Mouse (Mus musculus) heart, adult 2 months (tissue): ENCODE results near the gene Zfp664. TPM values are rescaled to one million over a fixed set of nuclear protein-coding genes. Genes with fewer than 3 reads are reported as not detected.
A peak's percentile ranks its signal among the peaks of the same experiment; 100 is the strongest.

Source experiments
- DNase-seq, 2 experiments: peaks; one replicate each; pipeline ENCODE4 v3.0.0; 2021
- H3K27ac ChIP-seq: fragments of 200-600 bp; 2 replicates; pipeline ENCODE4 v1.8.1; 2022
- H3K27me3 ChIP-seq: fragments of 200-500 bp; 2 replicates; pipeline ENCODE4 v1.6.1; 2012; ENCODE audit warnings: mild to moderate bottlenecking, low read length, inconsistent platforms, mixed read lengths; ENCODE audit not compliant: control insufficient read depth, insufficient read depth
- H3K36me3 ChIP-seq: fragments of 200-500 bp; 2 replicates; pipeline ENCODE4 v1.6.1; 2012; ENCODE audit warnings: low read length, inconsistent platforms; ENCODE audit not compliant: control insufficient read depth, insufficient read depth
- H3K4me1 ChIP-seq: fragments of 200-500 bp; 2 replicates; pipeline ENCODE4 v1.6.1; 2011; ENCODE audit warnings: low read length; ENCODE audit not compliant: control insufficient read depth, insufficient read depth
- H3K4me3 ChIP-seq: fragments of 200-600 bp; 2 replicates; pipeline ENCODE4 v1.8.1; 2022
- H3K79me2 ChIP-seq: fragments of 200-500 bp; replicated peaks from 2 replicates; pipeline ENCODE4 v1.6.1; 2012; ENCODE audit warnings: mild to moderate bottlenecking, inconsistent platforms, low read length, moderate library complexity, mixed read lengths; ENCODE audit not compliant: control insufficient read depth, insufficient read depth
- H3K9ac ChIP-seq: fragments of 200-500 bp; 2 replicates; pipeline ENCODE4 v1.6.1; 2012; ENCODE audit warnings: low read depth, mild to moderate bottlenecking, control low read depth, inconsistent platforms, low read length, mixed read lengths
- CTCF ChIP-seq: fragments of 200-600 bp; IDR thresholded peaks from 2 replicates; pipeline ENCODE4 v1.8.1; 2022; ENCODE audit warnings: antibody characterized with exemption, mild to moderate bottlenecking, moderate library complexity
- EP300 ChIP-seq: fragments of 200-500 bp; IDR thresholded peaks from 2 replicates; pipeline ENCODE4 v1.6.1; 2011; ENCODE audit warnings: low read depth, low read length, control low read depth; ENCODE audit not compliant: insufficient read depth
- POLR2A ChIP-seq: fragments of 200-500 bp; IDR thresholded peaks from 2 replicates; pipeline ENCODE4 v1.6.1; 2011; ENCODE audit warnings: mild to moderate bottlenecking, low read depth, low read length, control low read depth; ENCODE audit not compliant: insufficient read depth
- WGBS: fragments of 180-500 bp; shearing (Covaris S2); methylation state at CpG from one replicate; pipeline ENCODE4 v1.1.7; 2018; 5-methylcytosine and 5-hydroxymethylcytosine counted together
- intact Hi-C: fragments of 180-260 bp; cut with DNase I; formaldehyde crosslinking; loops from one replicate; pipeline ENCODE4 v1.15.1; 2025
- polyA plus RNA-seq: library from polyadenylated mRNA; depleted of rRNA; stranded (reverse); fragments of >200 nt; gene quantifications from 2 replicates; pipeline ENCODE4 v1.2.3, GENCODE M21; 2012; rRNA removed
- total RNA-seq, 2 experiments: library from RNA; stranded (reverse); gene quantifications; 2 replicates each; pipeline ENCODE4 v1.2.3; 2021

The Zfp664 gene
- total and polyA plus RNA-seq, 3 experiments: 12.6 to 38.6 (median 37.4) TPM

DNA sequence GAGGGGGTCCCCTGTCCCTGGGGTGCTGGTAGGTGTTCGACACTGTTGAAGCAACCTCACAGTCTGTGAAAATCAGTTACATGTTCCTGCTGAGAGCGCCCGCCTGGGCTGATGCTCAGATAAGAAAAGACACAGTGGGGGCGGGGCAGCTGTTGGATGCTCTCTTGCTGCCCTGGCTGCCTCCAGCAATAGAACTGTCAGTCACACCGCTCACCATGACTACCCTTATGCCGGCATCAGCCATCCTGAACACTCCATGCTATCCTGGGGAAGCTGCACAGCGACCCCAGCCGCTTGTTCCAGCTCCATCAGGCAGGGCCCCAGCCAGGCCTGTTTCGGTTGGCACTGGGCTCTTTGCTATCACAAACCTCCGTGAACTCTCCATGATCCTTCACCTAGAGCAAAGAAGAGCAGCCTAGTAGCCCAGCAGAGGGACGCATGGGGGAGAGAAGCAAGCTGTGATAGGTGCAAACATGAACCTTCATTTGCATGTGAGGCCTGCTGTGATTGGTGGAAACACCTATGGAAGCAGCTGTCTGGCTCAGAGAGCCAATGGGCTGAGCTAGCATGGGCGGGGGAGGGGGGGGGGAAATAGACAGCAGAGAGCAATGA, 80.8 kb downstream of the Zfp664 start:
- Histone ChIP-seq H3K4me3 (no peak overlapping the region), H3K27ac (no peak overlapping the region), H3K4me1 (no peaks in the 10 kb centered on the region; the same call in 1 of the 2 replicates), H3K9ac (no peak overlapping the region), H3K79me2 (no peaks in the 10 kb centered on the region), H3K27me3 (no peaks in the 10 kb centered on the region), H3K36me3 (no peaks in the 10 kb centered on the region)
- 92% methylated on average over 12 of the region's 12 CpGs for WGBS
- DNase-seq: no peak
- no peak for TF ChIP-seq EP300
- TF ChIP-seq CTCF: no peak
- no peak for TF ChIP-seq POLR2A
- intact Hi-C loops: no loop called here

DNA sequence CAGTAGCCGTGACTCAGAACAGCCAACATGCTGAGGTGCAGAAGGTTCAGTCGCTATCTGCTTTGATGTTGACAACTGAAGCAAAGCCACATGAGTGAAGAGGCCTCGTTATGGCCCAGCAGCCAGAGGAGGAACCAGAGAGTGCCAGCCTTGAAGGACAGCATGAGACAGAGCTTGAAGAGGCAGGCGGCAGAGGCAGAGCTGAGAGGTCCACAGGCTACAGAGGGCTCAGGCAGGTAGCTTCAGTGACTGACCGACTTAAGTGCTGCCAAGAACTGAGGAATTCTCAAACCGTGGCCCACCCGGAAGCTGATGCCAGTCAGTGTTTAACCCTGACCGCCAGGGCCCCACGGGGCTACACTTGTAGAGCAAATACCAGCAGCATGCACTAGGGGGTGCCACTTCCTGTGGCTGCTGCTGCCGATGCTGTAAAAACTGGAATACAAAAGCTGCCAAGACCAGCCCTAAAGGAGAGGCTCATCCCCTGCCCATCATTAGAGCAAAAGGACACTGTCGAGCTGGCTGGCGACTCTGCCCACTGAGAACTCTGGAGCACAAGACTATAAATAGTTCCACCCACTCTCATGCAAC, 81.4 kb downstream of the Zfp664 start:
- no peaks in the 10 kb centered on the region for H3K27me3 ChIP-seq
- no peaks in the 10 kb centered on the region for H3K36me3 ChIP-seq
- H3K9ac ChIP-seq: no peak overlapping the region
- intact Hi-C loops: loop anchor here (1.0 to 2.0 kb wide), 2 partner anchors 70 to 163 kb away; no protein-coding TSS in a partner anchor
- peak; percentile 56 to 77 for DNase-seq
- H3K79me2 ChIP-seq: no peaks in the 10 kb centered on the region
- no peak overlapping the region for H3K4me3 ChIP-seq
- TF ChIP-seq EP300 (peak; percentile 67; the same call in 1 of the 2 replicates), POLR2A (no peak), CTCF (peak; percentile 96)
- 39% methylated on average over 12 of the region's 12 CpGs for WGBS
- H3K27ac ChIP-seq: no peak overlapping the region
- H3K4me1 ChIP-seq: no peaks in the 10 kb centered on the region; the same call in 1 of the 2 replicates

DNA sequence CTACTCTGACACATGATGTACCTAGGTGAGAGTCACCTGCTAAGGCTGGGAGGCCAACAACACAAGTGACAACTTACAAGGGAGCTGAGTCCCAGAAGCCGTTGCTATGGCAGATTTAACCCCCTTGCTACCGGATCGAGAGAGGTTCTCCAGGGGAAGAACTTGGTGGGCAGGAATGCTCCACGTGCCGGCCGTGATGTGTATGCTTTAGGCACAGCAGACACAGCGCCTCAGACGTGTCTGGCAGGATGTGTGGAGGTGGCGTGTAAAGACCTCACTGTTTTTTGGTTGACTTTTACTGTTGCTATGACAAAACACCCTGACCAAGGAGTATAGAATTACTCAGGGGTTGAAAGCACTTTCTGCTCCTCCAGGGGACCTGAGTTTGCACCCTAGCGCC, 81.9 kb downstream of the Zfp664 start:
- no peaks in the 10 kb centered on the region; the same call in 1 of the 2 replicates for H3K4me1 ChIP-seq
- no peak overlapping the region for H3K4me3 ChIP-seq
- no peaks in the 10 kb centered on the region for H3K27me3 ChIP-seq
- H3K27ac ChIP-seq: no peak overlapping the region
- H3K36me3 ChIP-seq: no peaks in the 10 kb centered on the region
- TF ChIP-seq EP300 (no peak; the same call in 1 of the 2 replicates), POLR2A (no peak), CTCF (no peak)
- H3K9ac ChIP-seq: no peak overlapping the region
- no peak for DNase-seq
- intact Hi-C loops: loop anchor here (1.0 to 2.0 kb wide), 2 partner anchors 70 to 162 kb away; no protein-coding TSS in a partner anchor
- no peaks in the 10 kb centered on the region for H3K79me2 ChIP-seq
- WGBS: 74% methylated on average over 10 of the region's 10 CpGs

DNA sequence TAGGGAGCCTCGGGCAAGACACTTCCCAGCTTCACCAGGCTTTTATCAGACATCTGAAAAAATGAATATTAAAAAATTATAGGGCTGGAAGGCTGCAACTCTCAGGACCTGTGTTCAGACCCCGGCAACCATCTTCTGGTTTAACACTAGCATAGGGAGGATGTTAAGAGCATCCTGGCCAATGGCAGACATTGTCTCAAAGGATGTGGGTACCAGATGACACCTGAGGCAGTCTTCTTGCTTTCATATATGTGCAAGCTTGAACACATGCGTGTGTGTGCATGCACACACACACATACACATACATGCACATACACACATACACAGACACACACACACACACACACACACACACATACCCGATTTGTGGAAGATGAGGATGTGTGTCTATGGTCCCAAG, 82.6 kb downstream of the Zfp664 start:
- TF ChIP-seq POLR2A: no peak
- TF ChIP-seq CTCF: no peak
- no peak for TF ChIP-seq EP300
- Histone ChIP-seq H3K4me3 (no peak overlapping the region), H3K27ac (no peak overlapping the region), H3K4me1 (no peaks in the 10 kb centered on the region; the same call in 1 of the 2 replicates), H3K79me2 (no peaks in the 10 kb centered on the region), H3K9ac (no peak overlapping the region), H3K27me3 (no peaks in the 10 kb centered on the region), H3K36me3 (no peaks in the 10 kb centered on the region)
- intact Hi-C loops: loop anchor here (2.0 kb wide), 1 partner anchor 162 kb away; no protein-coding TSS in a partner anchor
- 87% methylated on average over 4 of the region's 4 CpGs for WGBS
- no peak for DNase-seq

DNA sequence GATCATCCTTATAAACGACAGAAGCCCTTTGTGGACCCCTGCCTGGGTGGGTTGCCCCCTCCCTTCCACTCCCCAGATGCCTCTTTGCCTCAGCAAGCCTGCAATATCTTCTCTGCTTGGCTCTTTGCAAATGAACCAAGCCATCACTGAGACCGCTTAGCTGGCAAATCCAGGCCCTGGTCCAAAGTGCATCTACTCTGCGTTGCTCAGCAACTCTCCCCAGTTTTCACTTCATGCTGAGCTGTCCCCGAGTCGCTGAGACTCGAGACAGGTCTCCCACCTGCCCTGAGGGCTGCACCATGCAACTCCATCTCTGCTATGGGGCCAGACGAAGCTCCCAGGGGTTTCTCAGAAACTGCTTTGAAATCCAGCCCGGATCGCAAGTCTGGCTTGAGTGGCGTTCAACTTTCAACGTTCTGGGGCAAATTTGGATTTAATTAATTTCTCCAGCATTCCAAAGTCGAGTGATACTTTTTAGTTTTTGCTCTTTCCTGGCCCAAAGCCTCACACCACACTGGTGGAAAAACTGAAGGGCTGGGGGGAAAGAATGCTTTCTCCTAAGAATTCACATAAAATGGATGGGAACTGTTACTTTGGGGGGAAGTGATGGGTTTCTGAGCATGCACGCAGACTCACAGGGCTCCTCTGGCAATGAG, 88.3 kb downstream of the Zfp664 start:
- no peaks in the 10 kb centered on the region for H3K27me3 ChIP-seq
- no peak overlapping the region for H3K27ac ChIP-seq
- no peak overlapping the region for H3K4me3 ChIP-seq
- no peaks in the 10 kb centered on the region for H3K36me3 ChIP-seq
- no peak overlapping the region for H3K9ac ChIP-seq
- no peak for DNase-seq
- H3K4me1 ChIP-seq: peaks cover 1% of the 10 kb centered on the region
- intact Hi-C loops: no loop called here
- TF ChIP-seq POLR2A (no peak), CTCF (no peak), EP300 (no peak)
- no peaks in the 10 kb centered on the region for H3K79me2 ChIP-seq
- WGBS: 72% methylated on average over 13 of the region's 13 CpGs

DNA sequence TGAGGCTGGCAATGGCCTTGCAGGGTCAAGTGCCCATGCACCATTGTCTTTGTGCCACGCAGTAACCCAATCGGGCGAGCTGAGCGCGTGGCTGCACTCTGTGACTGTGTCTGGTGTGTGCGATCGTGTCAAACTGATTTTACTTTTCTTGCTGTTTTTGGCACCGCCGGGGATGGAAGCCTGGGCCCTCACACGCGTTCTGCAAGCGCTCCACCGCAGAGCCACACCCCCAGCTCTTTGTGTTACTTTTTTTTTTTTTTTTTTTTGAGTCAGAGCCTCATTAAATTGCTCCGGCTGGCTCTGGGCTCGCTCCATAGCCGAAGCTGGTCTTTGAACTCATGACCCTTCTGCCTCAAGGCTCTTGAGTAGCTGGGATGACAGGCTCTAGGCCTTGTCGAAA, 88.8 kb downstream of the Zfp664 start:
- Histone ChIP-seq H3K4me3 (no peak overlapping the region), H3K36me3 (no peaks in the 10 kb centered on the region), H3K4me1 (peaks cover 1% of the 10 kb centered on the region), H3K27ac (no peak overlapping the region), H3K9ac (no peak overlapping the region), H3K79me2 (no peaks in the 10 kb centered on the region), H3K27me3 (no peaks in the 10 kb centered on the region)
- DNase-seq: no peak
- TF ChIP-seq POLR2A: no peak
- TF ChIP-seq CTCF: no peak
- TF ChIP-seq EP300: no peak
- intact Hi-C loops: no loop called here
- WGBS: 82% methylated on average over 17 of the region's 17 CpGs

Other genes starting within 250 kb of the Zfp664 start
- 10 to 100 TPM; 53.4 to 55.2 TPM for gene Atp6v0a2, start 234.1 kb upstream of the Zfp664 start, total RNA-seq
- gene Atp6v0a2, start 234.1 kb upstream of the Zfp664 start, polyA plus RNA-seq: 28.7 and 47.7 TPM in 2 replicates
- gene Dnah10, start 137.6 kb upstream of the Zfp664 start, total RNA-seq: under 1 TPM; 0.02 to 0.10 TPM
- gene Dnah10, start 137.6 kb upstream of the Zfp664 start, polyA plus RNA-seq: 0.06 and 0.27 TPM in 2 replicates
- gene Ccdc92, start 267 bp upstream of the Zfp664 start, total RNA-seq: 1 to 10 TPM in 1 of 2 experiments, under 1 TPM in 1; 0.99 to 1.8 TPM
- gene Ccdc92, start 267 bp upstream of the Zfp664 start, polyA plus RNA-seq: 1.5 and 2.4 TPM in 2 replicates
- gene Rflna, start 140.5 kb downstream of the Zfp664 start, total RNA-seq: under 1 TPM; 0.13 to 0.39 TPM
- gene Rflna, start 140.5 kb downstream of the Zfp664 start, polyA plus RNA-seq: 0.78 and 0.85 TPM in 2 replicates